Mouse (Mus musculus) liver, embryonic 16.5 days (tissue): ENCODE measurements around the gene Mras. TPM values are rescaled to one million over a fixed set of nuclear protein-coding genes. Genes with fewer than 3 reads are reported as not detected.

ENCODE experiments used
- ATAC-seq: fragments of 200-750 bp; cut with Nextera tagmentation; 2 replicates; pipeline ENCODE4 v1.8.0; 2017; ENCODE audit warnings: low read depth, mild to moderate bottlenecking, moderate number of reproducible peaks, moderate library complexity
- H3K27ac ChIP-seq: fragments of 300-500 bp; sonication (generic); 2 replicates; pipeline ENCODE4 v1.5.1; 2014; ENCODE audit warnings: mild to moderate bottlenecking, low read length
- H3K27me3 ChIP-seq: fragments of 300-500 bp; sonication (generic); 2 replicates; pipeline ENCODE4 v1.6.1; 2014; ENCODE audit warnings: low read depth, low read length, mixed read lengths; ENCODE audit not compliant: control insufficient read depth, insufficient read depth
- H3K36me3 ChIP-seq: fragments of 300-500 bp; sonication (generic); 2 replicates; pipeline ENCODE4 v1.6.1; 2014; ENCODE audit warnings: mild to moderate bottlenecking; ENCODE audit not compliant: control insufficient read depth, insufficient read depth
- H3K4me1 ChIP-seq: fragments of 300-500 bp; sonication (generic); 2 replicates; pipeline ENCODE4 v1.6.1; 2014; ENCODE audit warnings: low read depth, low read length, mixed read lengths; ENCODE audit not compliant: control insufficient read depth
- H3K4me2 ChIP-seq: fragments of 300-500 bp; sonication (generic); 2 replicates; pipeline ENCODE4 v1.6.1; 2014; ENCODE audit warnings: low read depth, low read length, mixed read lengths
- H3K4me3 ChIP-seq: fragments of 300-500 bp; sonication (generic); 2 replicates; pipeline ENCODE4 v1.5.1; 2014; ENCODE audit warnings: low read depth, mild to moderate bottlenecking, low read length
- H3K9ac ChIP-seq: fragments of 300-500 bp; sonication (generic); 2 replicates; pipeline ENCODE4 v1.6.1; 2014; ENCODE audit warnings: low read depth, low read length
- H3K9me3 ChIP-seq: fragments of 300-500 bp; sonication (generic); replicated peaks from 2 replicates; pipeline ENCODE4 v1.6.1; 2016; ENCODE audit warnings: low read length; ENCODE audit not compliant: control insufficient read depth
- WGBS: fragments of 180-500 bp; shearing (Covaris S2); extraction: QIAGEN DNeasy Blood & Tissue Kit; methylation state at CpG from one replicate; pipeline ENCODE4 v1.1.7; 2014; ENCODE audit not compliant: insufficient replicate concordance; 5-methylcytosine and 5-hydroxymethylcytosine counted together
- polyA plus RNA-seq: library from polyadenylated mRNA; unstranded; fragments of >200 nt; fragmentation: Nextera tagmentation; extraction: Ambion mirVana; gene quantifications from 2 replicates; pipeline ENCODE4 v1.2.1, GENCODE M21; 2015

Mras gene
- polyA plus RNA-seq, 1 experiment from 2014 or later, result 3.8 TPM

GRCm38 (mm10) chr9:99389506-99389905 is 47.7 kb downstream of the Mras start:
- H3K36me3 ChIP-seq, result no peaks in the 10 kb centered on the region
- no peak overlapping the region for H3K4me3 ChIP-seq
- no peaks in the 10 kb centered on the region for H3K4me1 ChIP-seq
- H3K27me3 ChIP-seq, result no peaks in the 10 kb centered on the region
- no peak for ATAC-seq
- 52% methylated on average over 8 of the region's 8 CpGs for WGBS
- H3K4me2 ChIP-seq, result no peak overlapping the region
- no peak overlapping the region for H3K27ac ChIP-seq
- H3K9ac ChIP-seq, result no peak overlapping the region
- H3K9me3 ChIP-seq, result no peaks in the 10 kb centered on the region

GRCm38 (mm10) chr9:99388856-99389255 is 48.3 kb downstream of the Mras start:
- no peak overlapping the region for H3K9ac ChIP-seq
- no peaks in the 10 kb centered on the region for H3K27me3 ChIP-seq
- 64% methylated on average over 9 of the region's 9 CpGs for WGBS
- H3K4me3 ChIP-seq, result no peak overlapping the region
- no peaks in the 10 kb centered on the region for H3K9me3 ChIP-seq
- H3K4me1 ChIP-seq, result no peaks in the 10 kb centered on the region
- no peaks in the 10 kb centered on the region for H3K36me3 ChIP-seq
- H3K4me2 ChIP-seq, result no peak overlapping the region
- no peak overlapping the region for H3K27ac ChIP-seq
- no peak for ATAC-seq

- no peak overlapping the region for H3K9ac ChIP-seq
- no peak overlapping the region for H3K4me3 ChIP-seq
- H3K36me3 ChIP-seq, result no peaks in the 10 kb centered on the region
- H3K4me1 ChIP-seq, result no peaks in the 10 kb centered on the region
- no peak overlapping the region for H3K27ac ChIP-seq
- no peaks in the 10 kb centered on the region for H3K9me3 ChIP-seq
- 57% methylated on average over 5 of the region's 5 CpGs for WGBS
- no peak overlapping the region for H3K4me2 ChIP-seq
- no peak for ATAC-seq
- no peaks in the 10 kb centered on the region for H3K27me3 ChIP-seq
Observed at GRCm38 (mm10) chr9:99388078-99388477, 49.1 kb downstream of the Mras start.

GRCm38 (mm10) chr9:99382556-99382955 is 54.6 kb downstream of the Mras start:
- ATAC-seq, result no peak
- H3K9ac ChIP-seq, result no peak overlapping the region
- H3K4me1 ChIP-seq, result no peaks in the 10 kb centered on the region
- 51% methylated on average over 9 of the region's 9 CpGs for WGBS
- H3K36me3 ChIP-seq, result no peaks in the 10 kb centered on the region
- no peak overlapping the region for H3K4me2 ChIP-seq
- no peak overlapping the region for H3K4me3 ChIP-seq
- H3K27me3 ChIP-seq, result no peaks in the 10 kb centered on the region
- no peaks in the 10 kb centered on the region for H3K9me3 ChIP-seq
- no peak overlapping the region for H3K27ac ChIP-seq

- 28% methylated on average over 5 of the region's 5 CpGs for WGBS
- Histone ChIP-seq H3K27ac (no peak overlapping the region), H3K4me3 (no peak overlapping the region), H3K9ac (no peak overlapping the region), H3K27me3 (no peaks in the 10 kb centered on the region), H3K4me1 (no peaks in the 10 kb centered on the region; the same call in 1 of the 2 replicates), H3K36me3 (no peaks in the 10 kb centered on the region), H3K4me2 (no peak overlapping the region), H3K9me3 (no peaks in the 10 kb centered on the region)
- no peak for ATAC-seq
Observed at GRCm38 (mm10) chr9:99379194-99379593, 58.0 kb downstream of the Mras start.

GRCm38 (mm10) chr9:99376591-99377418 is 60.4 kb downstream of the Mras start:
- no peak for ATAC-seq
- H3K9ac ChIP-seq, result no peak overlapping the region
- no peaks in the 10 kb centered on the region for H3K36me3 ChIP-seq
- no peak overlapping the region for H3K27ac ChIP-seq
- no peaks in the 10 kb centered on the region; the same call in 1 of the 2 replicates for H3K4me1 ChIP-seq
- H3K4me3 ChIP-seq, result no peak overlapping the region
- no peak overlapping the region for H3K4me2 ChIP-seq
- H3K9me3 ChIP-seq, result no peaks in the 10 kb centered on the region
- no peaks in the 10 kb centered on the region for H3K27me3 ChIP-seq
- 6% methylated on average over 14 of the region's 14 CpGs for WGBS

GRCm38 (mm10) chr9:99368431-99368830 is 68.8 kb downstream of the Mras start:
- no peak for ATAC-seq
- H3K9me3 ChIP-seq, result no peaks in the 10 kb centered on the region

GRCm38 (mm10) chr9:99365906-99366305 is 71.3 kb downstream of the Mras start:
- H3K4me1 ChIP-seq, result no peaks in the 10 kb centered on the region
- 53% methylated on average over 3 of the region's 3 CpGs for WGBS
- no peak for ATAC-seq
- no peak overlapping the region for H3K4me3 ChIP-seq
- H3K4me2 ChIP-seq, result no peak overlapping the region
- no peaks in the 10 kb centered on the region for H3K27me3 ChIP-seq
- H3K9ac ChIP-seq, result no peak overlapping the region
- H3K9me3 ChIP-seq, result no peaks in the 10 kb centered on the region
- H3K36me3 ChIP-seq, result no peaks in the 10 kb centered on the region
- no peak overlapping the region for H3K27ac ChIP-seq

More at GRCm38 (mm10) chr9:99368431-99368830, 68.8 kb downstream of the Mras start:
- H3K9ac ChIP-seq, result no peak overlapping the region
- H3K4me2 ChIP-seq, result no peak overlapping the region
- H3K27ac ChIP-seq, result no peak overlapping the region
- H3K4me3 ChIP-seq, result no peak overlapping the region
- H3K36me3 ChIP-seq, result no peaks in the 10 kb centered on the region
- H3K27me3 ChIP-seq, result no peaks in the 10 kb centered on the region
- 68% methylated on average over 7 of the region's 7 CpGs for WGBS
- no peaks in the 10 kb centered on the region for H3K4me1 ChIP-seq

- WGBS, result 49% methylated on average over 8 of the region's 8 CpGs
- no peaks in the 10 kb centered on the region for H3K36me3 ChIP-seq
- no peak overlapping the region for H3K4me2 ChIP-seq
- no peak overlapping the region for H3K4me3 ChIP-seq
- ATAC-seq, result no peak
- H3K27me3 ChIP-seq, result peaks cover 12% of the 10 kb centered on the region
- no peak overlapping the region for H3K9ac ChIP-seq
- no peak overlapping the region for H3K27ac ChIP-seq
- H3K9me3 ChIP-seq, result no peaks in the 10 kb centered on the region
- peaks cover under 1% of the 10 kb centered on the region; the same call in 1 of the 2 replicates for H3K4me1 ChIP-seq
Observed at GRCm38 (mm10) chr9:99363076-99363475, 74.1 kb downstream of the Mras start.
